Mouse (Mus musculus): Measurements from ENCODE around the gene Rfc1. TPM values are rescaled to one million over a fixed set of nuclear protein-coding genes. Genes with fewer than 3 reads are reported as not detected.
"Not testable (repeated sequence)": the region's sequence is repeated elsewhere in the genome, so short reads cannot be mapped to it uniquely, and the experiment has no call there.

Gene Rfc1
- total RNA-seq, 2 experiments from 2014 or later = 78.7 to 128 TPM

GRCm38 (mm10) chr5:65305516-65305915 lies 30.0 kb downstream of the Rfc1 start:
- no peak for ATAC-seq (replicated peaks; ENCODE audit: poor library complexity, severe bottlenecking)

- ATAC-seq (replicated peaks; ENCODE audit: poor library complexity, severe bottlenecking) = no peak
Observed at GRCm38 (mm10) chr5:65300121-65300520, 35.3 kb downstream of the Rfc1 start.

- ATAC-seq (replicated peaks; ENCODE audit: poor library complexity, severe bottlenecking) = peak; percentile 59
Observed at GRCm38 (mm10) chr5:65299623-65300022, 35.8 kb downstream of the Rfc1 start.

- no peak for ATAC-seq (replicated peaks; ENCODE audit: poor library complexity, severe bottlenecking)
Observed at GRCm38 (mm10) chr5:65298167-65298950, 37.1 kb downstream of the Rfc1 start.

GRCm38 (mm10) chr5:65294270-65294669 lies 41.2 kb downstream of the Rfc1 start:
- ATAC-seq (replicated peaks; ENCODE audit: poor library complexity, severe bottlenecking) = no peak

- ATAC-seq (replicated peaks; ENCODE audit: poor library complexity, severe bottlenecking) = no peak
Observed at GRCm38 (mm10) chr5:65293627-65294026, 41.8 kb downstream of the Rfc1 start.

GRCm38 (mm10) chr5:65289009-65289408 lies 46.5 kb downstream of the Rfc1 start:
- ATAC-seq (replicated peaks; ENCODE audit: poor library complexity, severe bottlenecking) = not testable (repeated sequence)

GRCm38 (mm10) chr5:65287751-65288701 lies 47.4 kb downstream of the Rfc1 start:
- no peak for ATAC-seq (replicated peaks; ENCODE audit: poor library complexity, severe bottlenecking)

- no peak; the same call in 1 of the 2 replicates for ATAC-seq (replicated peaks; ENCODE audit: poor library complexity, severe bottlenecking)
Observed at GRCm38 (mm10) chr5:65284171-65284570, 51.3 kb downstream of the Rfc1 start.

GRCm38 (mm10) chr5:65281216-65281615 lies 54.3 kb downstream of the Rfc1 start:
- no peak for ATAC-seq (replicated peaks; ENCODE audit: poor library complexity, severe bottlenecking)

- no peak for ATAC-seq (replicated peaks; ENCODE audit: poor library complexity, severe bottlenecking)
Observed at GRCm38 (mm10) chr5:65279133-65279651, 56.3 kb downstream of the Rfc1 start.

GRCm38 (mm10) chr5:65273966-65274365 lies 61.5 kb downstream of the Rfc1 start:
- ATAC-seq (replicated peaks; ENCODE audit: poor library complexity, severe bottlenecking) = no peak

- no peak for ATAC-seq (replicated peaks; ENCODE audit: poor library complexity, severe bottlenecking)
Observed at GRCm38 (mm10) chr5:65257910-65258505, 77.5 kb downstream of the Rfc1 start.

- ATAC-seq (replicated peaks; ENCODE audit: poor library complexity, severe bottlenecking) = no peak
Observed at GRCm38 (mm10) chr5:65250185-65250855, 85.2 kb downstream of the Rfc1 start.

GRCm38 (mm10) chr5:65247296-65247695 lies 88.2 kb downstream of the Rfc1 start:
- ATAC-seq (replicated peaks; ENCODE audit: poor library complexity, severe bottlenecking) = peak; percentile 74

- no peak for ATAC-seq (replicated peaks; ENCODE audit: poor library complexity, severe bottlenecking)
Observed at GRCm38 (mm10) chr5:65242740-65243139, 92.7 kb downstream of the Rfc1 start.

- ATAC-seq (replicated peaks; ENCODE audit: poor library complexity, severe bottlenecking) = no peak
Observed at GRCm38 (mm10) chr5:65231289-65232003, 104.0 kb downstream of the Rfc1 start.

GRCm38 (mm10) chr5:65224056-65224455 lies 111.4 kb downstream of the Rfc1 start:
- ATAC-seq (replicated peaks; ENCODE audit: poor library complexity, severe bottlenecking) = no peak

GRCm38 (mm10) chr5:65221037-65221436 lies 114.4 kb downstream of the Rfc1 start:
- ATAC-seq (replicated peaks; ENCODE audit: poor library complexity, severe bottlenecking) = no peak

Measured in granulocyte monocyte progenitor cell, adult 5-6 weeks (primary cell).